Mouse (Mus musculus) hindbrain, embryonic 14.5 days (tissue): ENCODE measurements around the gene Jarid2. TPM values are rescaled to one million over a fixed set of nuclear protein-coding genes. Genes with fewer than 3 reads are reported as not detected.

Experiments used
- ATAC-seq: fragments of 200-750 bp; cut with Nextera tagmentation; 2 replicates; pipeline ENCODE4 v1.8.0; 2017; ENCODE audit warnings: moderate number of reproducible peaks, mild to moderate bottlenecking, moderate TSS enrichment, moderate library complexity; ENCODE audit not compliant: low FRiP score
- DNase-seq: peaks from one replicate; pipeline ENCODE4 v3.0.0-alpha.2; 2015; ENCODE audit warnings: low spot score
- H3K27ac ChIP-seq: fragments of 300-500 bp; sonication (generic); 2 replicates; pipeline ENCODE4 v1.5.1; 2014; ENCODE audit warnings: mild to moderate bottlenecking, moderate library complexity
- H3K27me3 ChIP-seq: fragments of 300-500 bp; sonication (generic); 2 replicates; pipeline ENCODE4 v1.6.1; 2014; ENCODE audit warnings: mild to moderate bottlenecking, low read length, mixed read lengths; ENCODE audit not compliant: control insufficient read depth, insufficient read depth
- H3K36me3 ChIP-seq: fragments of 300-500 bp; sonication (generic); replicated peaks from 2 replicates; pipeline ENCODE4 v1.6.1; 2014; ENCODE audit not compliant: control insufficient read depth, insufficient read depth
- H3K4me1 ChIP-seq: fragments of 300-500 bp; sonication (generic); replicated peaks from 2 replicates; pipeline ENCODE4 v1.6.1; 2014; ENCODE audit warnings: antibody characterized with exemption, low read length, mixed read lengths; ENCODE audit not compliant: control insufficient read depth, insufficient read depth
- H3K4me2 ChIP-seq: fragments of 300-500 bp; sonication (generic); replicated peaks from 2 replicates; pipeline ENCODE4 v1.6.1; 2014; ENCODE audit warnings: mild to moderate bottlenecking, moderate library complexity
- H3K4me3 ChIP-seq: fragments of 300-500 bp; sonication (generic); replicated peaks from 2 replicates; pipeline ENCODE4 v1.5.1; 2014; ENCODE audit warnings: mild to moderate bottlenecking, low read length
- H3K9ac ChIP-seq: fragments of 300-500 bp; sonication (generic); 2 replicates; pipeline ENCODE4 v1.6.1; 2014
- H3K9me3 ChIP-seq: fragments of 300-500 bp; sonication (generic); 2 replicates; pipeline ENCODE4 v1.6.1; 2016; ENCODE audit warnings: low read length; ENCODE audit not compliant: control insufficient read depth
- WGBS: fragments of 180-500 bp; shearing (Covaris S2); extraction: QIAGEN DNeasy Blood & Tissue Kit; methylation state at CpG from one replicate; pipeline ENCODE4 v1.1.7; 2014; 5-methylcytosine and 5-hydroxymethylcytosine counted together
- polyA plus RNA-seq: library from polyadenylated mRNA; unstranded; fragments of >200 nt; fragmentation: Nextera tagmentation; extraction: Ambion mirVana; gene quantifications from 2 replicates; pipeline ENCODE4 v1.2.1, GENCODE M21; 2014

The Jarid2 gene
- polyA plus RNA-seq, 1 experiment from 2014 or later = 27.2 TPM

DNA sequence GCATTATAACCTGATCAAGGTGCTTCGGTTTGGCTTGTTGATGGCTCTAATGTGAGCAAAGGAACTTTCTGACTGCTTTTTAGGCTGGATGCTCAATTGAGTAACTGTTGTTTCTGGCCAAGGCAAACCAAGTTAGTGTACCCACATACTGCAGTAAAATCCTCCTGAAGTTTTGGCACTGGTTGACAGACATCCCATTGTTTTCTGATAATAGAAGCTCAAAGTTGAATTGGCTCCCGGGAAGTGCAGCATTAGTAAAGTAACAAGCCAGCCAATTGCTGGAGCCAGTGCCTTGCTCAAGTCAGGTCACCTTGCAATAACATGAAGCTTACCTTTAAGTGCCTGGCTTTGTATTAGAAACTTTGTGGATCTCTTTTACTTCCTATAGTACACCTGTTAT, 161.3 kb downstream of the Jarid2 start:
- peaks cover 4% of the 10 kb centered on the region; the same call in 1 of the 2 replicates for H3K4me1 ChIP-seq
- H3K27ac ChIP-seq = no peak overlapping the region
- DNase-seq (no peak), ATAC-seq (no peak)
- no peak overlapping the region for H3K4me2 ChIP-seq
- H3K4me3 ChIP-seq = no peak overlapping the region
- H3K27me3 ChIP-seq = no peaks in the 10 kb centered on the region
- H3K36me3 ChIP-seq = peaks cover 12% of the 10 kb centered on the region
- no peak overlapping the region for H3K9ac ChIP-seq
- WGBS = 64% methylated on average over 2 of the region's 2 CpGs
- H3K9me3 ChIP-seq = no peaks in the 10 kb centered on the region

DNA sequence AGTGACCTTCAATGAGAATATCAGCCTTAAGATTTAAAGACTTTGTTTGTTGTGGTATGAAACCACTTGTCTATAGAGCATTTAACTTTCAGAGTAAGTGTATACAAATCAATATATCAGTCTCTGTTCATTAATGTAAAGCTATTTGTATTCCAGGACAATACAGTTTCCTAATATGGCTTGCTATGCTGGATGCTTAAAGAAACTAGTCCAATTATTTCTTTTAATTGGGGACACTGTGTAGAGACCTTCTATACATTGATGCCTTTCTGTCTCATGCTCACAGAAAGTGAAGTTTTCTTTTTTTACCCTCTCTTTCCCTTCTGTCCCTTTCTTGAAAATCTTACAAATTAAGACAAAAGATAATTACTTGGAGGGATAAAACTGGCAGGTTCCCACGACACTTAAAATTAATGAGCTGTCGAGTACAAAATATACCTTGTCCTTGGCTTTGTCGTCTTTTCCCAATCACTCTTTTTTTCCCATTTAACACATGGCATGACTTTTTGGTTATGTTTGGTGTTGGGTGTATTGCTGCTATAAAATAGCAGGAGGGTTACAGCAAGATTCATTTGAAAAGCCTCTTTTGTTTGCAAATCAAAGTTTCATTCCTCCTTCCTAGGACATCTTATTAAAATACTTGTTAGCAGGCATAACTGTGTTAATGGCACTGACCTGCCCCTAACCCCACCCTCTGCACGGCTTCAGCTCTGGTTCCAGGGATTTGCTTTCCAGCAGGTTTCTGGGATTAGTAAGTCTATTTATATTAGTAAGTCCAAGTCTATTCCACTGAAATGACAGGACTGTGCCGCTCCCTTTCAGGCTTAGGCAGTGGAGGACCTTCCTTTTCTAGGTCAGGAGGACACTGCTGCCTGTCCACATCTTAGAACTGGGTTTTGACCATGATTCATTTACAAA, 162.8 kb downstream of the Jarid2 start:
- no peak overlapping the region for H3K9ac ChIP-seq
- no peak overlapping the region for H3K27ac ChIP-seq
- no peak overlapping the region for H3K4me2 ChIP-seq
- H3K4me1 ChIP-seq = peaks cover 4% of the 10 kb centered on the region; the same call in 1 of the 2 replicates
- H3K36me3 ChIP-seq = peaks cover 18% of the 10 kb centered on the region
- ATAC-seq (no peak), DNase-seq (no peak)
- H3K9me3 ChIP-seq = no peaks in the 10 kb centered on the region
- no peak overlapping the region for H3K4me3 ChIP-seq
- no peaks in the 10 kb centered on the region for H3K27me3 ChIP-seq
- 55% methylated on average over 5 of the region's 5 CpGs for WGBS

DNA sequence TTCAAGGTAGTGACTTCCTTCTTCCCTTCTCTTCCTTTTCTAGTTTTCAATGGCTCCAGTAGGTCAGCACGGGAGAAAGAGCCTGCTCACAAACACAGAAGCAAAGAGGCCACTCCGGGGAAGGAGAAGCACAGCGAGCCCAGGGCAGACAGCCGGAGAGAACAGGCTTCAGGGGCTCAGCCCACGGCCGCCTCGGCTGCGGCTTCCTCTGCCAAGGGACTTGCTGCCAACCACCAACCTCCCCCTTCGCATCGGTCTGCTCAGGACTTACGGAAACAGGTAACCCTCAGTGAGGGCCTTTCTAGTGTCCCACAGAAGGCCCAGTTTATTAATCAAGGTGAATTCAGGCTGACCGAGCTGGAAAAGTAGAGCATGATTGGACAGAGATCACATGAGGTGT, 166.9 kb downstream of the Jarid2 start:
- H3K4me3 ChIP-seq = no peak overlapping the region
- H3K9me3 ChIP-seq = no peaks in the 10 kb centered on the region
- H3K4me2 ChIP-seq = no peak overlapping the region
- H3K4me1 ChIP-seq = 0 out of 2 replicates have a peak, but pooled peaks cover 4% of the 10 kb centered on the region
- ATAC-seq (no peak), DNase-seq (no peak)
- H3K9ac ChIP-seq = no peak overlapping the region
- no peak overlapping the region for H3K27ac ChIP-seq
- WGBS = 93% methylated on average over 12 of the region's 12 CpGs
- peaks cover 45% of the 10 kb centered on the region for H3K36me3 ChIP-seq
- H3K27me3 ChIP-seq = no peaks in the 10 kb centered on the region

DNA sequence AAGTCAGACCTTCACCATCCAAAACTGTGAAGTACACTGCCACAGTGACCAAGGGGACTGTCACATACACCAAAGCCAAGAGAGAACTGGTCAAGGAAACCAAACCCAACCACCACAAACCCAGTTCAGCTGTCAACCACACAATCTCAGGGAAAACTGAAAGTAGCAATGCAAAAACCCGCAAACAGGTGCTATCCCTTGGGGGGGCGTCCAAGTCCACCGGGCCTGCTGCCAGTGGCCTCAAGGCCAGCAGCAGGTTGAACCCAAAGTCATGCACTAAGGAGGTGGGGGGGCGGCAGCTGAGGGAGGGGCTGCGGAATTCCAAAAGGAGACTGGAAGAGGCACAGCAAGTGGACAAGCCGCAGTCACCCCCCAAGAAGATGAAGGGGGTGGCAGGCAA, 173.0 kb downstream of the Jarid2 start:
- no peak for ATAC-seq
- H3K4me3 ChIP-seq = no peak overlapping the region
- no peaks in the 10 kb centered on the region for H3K9me3 ChIP-seq
- H3K4me2 ChIP-seq = no peak overlapping the region
- H3K36me3 ChIP-seq = peaks cover 75% of the 10 kb centered on the region
- H3K27ac ChIP-seq = no peak overlapping the region
- H3K4me1 ChIP-seq = 0 out of 2 replicates have a peak, but pooled peaks cover 1% of the 10 kb centered on the region
- 95% methylated on average over 6 of the region's 6 CpGs for WGBS
- H3K27me3 ChIP-seq = no peaks in the 10 kb centered on the region
- no peak for DNase-seq
- H3K9ac ChIP-seq = no peak overlapping the region

DNA sequence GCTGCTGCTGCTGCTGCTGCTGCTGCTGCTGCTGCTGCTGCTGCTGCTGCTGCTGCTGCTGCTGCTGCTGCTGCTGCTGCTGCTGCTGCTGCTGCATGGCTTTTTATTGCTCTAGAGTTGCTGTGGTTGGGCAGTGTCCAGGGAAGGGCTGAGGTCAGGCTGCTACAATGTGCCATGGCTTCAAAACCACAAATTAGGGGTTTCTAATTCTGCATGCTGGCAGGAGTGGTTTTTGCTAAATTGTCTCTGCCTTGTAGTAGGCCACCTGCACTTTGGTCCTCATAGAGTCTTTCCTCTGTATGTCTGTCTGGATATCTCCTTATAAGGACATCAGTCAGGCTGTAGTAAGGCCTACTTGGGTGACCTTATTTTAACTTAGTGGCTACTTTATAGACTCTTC, 174.1 kb downstream of the Jarid2 start:
- Histone ChIP-seq H3K9me3 (no peaks in the 10 kb centered on the region), H3K4me2 (no peak overlapping the region), H3K4me1 (0 out of 2 replicates have a peak, but pooled peaks cover 6% of the 10 kb centered on the region), H3K27ac (no peak overlapping the region), H3K27me3 (no peaks in the 10 kb centered on the region), H3K4me3 (no peak overlapping the region), H3K36me3 (peaks cover 75% of the 10 kb centered on the region), H3K9ac (no peak overlapping the region)
- ATAC-seq (no peak), DNase-seq (no peak)

DNA sequence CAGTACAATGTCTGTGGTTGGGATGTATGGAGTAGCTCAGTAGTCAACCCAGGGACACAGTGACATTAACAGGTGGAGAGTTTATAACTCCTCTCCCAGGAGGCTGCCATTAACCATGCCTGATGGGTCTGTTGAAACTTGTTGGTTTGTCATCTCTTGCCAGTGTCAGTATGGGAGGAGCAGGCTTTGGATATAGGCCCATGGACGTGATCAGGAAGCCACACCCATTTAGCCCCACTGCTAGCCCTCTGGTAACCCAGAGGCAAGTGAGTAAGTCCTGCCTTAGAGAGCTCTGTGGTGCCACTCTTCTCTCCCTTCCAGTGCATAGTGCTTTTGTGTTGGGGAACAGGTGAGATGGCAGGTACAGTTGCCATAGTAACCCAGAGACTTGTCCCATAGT, 175.0 kb downstream of the Jarid2 start:
- Histone ChIP-seq H3K36me3 (peaks cover 75% of the 10 kb centered on the region), H3K4me1 (peaks cover 6% of the 10 kb centered on the region; the same call in 1 of the 2 replicates), H3K9me3 (no peaks in the 10 kb centered on the region), H3K9ac (no peak overlapping the region), H3K4me2 (no peak overlapping the region), H3K27me3 (no peaks in the 10 kb centered on the region), H3K4me3 (no peak overlapping the region), H3K27ac (no peak overlapping the region)
- DNase-seq = no peak
- no peak for ATAC-seq
- WGBS = 58% methylated on average over 1 of the region's 1 CpGs

DNA sequence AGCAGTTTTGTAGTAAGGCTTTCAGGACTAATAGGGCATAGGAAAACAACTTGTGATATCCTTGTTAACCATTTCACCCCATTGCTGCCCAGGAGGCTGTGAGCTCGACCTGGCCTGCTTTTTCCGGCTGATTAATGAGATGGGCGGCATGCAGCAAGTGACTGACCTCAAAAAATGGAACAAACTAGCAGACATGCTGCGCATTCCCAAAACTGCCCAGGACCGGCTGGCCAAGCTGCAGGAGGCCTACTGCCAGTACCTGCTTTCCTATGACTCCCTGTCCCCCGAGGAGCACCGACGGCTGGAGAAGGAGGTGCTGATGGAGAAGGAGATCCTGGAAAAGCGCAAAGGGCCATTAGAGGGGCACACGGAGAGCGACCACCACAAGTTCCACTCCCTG, 176.9 kb downstream of the Jarid2 start:
- Histone ChIP-seq H3K36me3 (peaks cover 87% of the 10 kb centered on the region), H3K27ac (no peak overlapping the region), H3K4me2 (no peak overlapping the region), H3K4me1 (peaks cover 6% of the 10 kb centered on the region; the same call in 1 of the 2 replicates), H3K9me3 (no peaks in the 10 kb centered on the region), H3K4me3 (no peak overlapping the region), H3K27me3 (no peaks in the 10 kb centered on the region), H3K9ac (no peak overlapping the region)
- 88% methylated on average over 11 of the region's 11 CpGs for WGBS
- DNase-seq (no peak), ATAC-seq (no peak)

DNA sequence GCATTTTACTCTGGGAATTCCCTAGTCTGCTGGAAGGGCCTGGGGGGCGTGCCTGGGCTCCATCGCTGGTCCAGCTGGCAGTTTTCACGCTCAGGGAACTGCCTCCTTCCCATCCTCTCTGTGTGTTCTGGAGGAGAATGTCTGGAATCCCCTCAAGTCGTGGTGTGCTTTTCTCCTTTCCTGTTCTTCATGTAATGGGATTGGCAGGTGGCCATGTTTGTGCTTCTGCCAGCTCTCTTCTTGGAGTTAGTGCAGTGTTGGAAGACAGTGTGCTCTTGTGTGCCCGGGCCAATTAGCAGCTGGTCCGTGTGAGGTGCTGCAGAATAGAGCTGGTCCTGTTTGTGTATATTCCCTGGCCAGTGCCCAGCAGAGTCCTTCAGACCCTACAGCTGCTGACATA, 178.4 kb downstream of the Jarid2 start:
- H3K4me1 ChIP-seq = peaks cover 9% of the 10 kb centered on the region; the same call in 1 of the 2 replicates
- no peaks in the 10 kb centered on the region for H3K27me3 ChIP-seq
- 35% methylated on average over 6 of the region's 6 CpGs for WGBS
- H3K9ac ChIP-seq = no peak overlapping the region
- peak; percentile 84 for DNase-seq
- peaks cover 92% of the 10 kb centered on the region for H3K36me3 ChIP-seq
- no peak overlapping the region for H3K4me2 ChIP-seq
- peak overlapping the region; percentile 57; the same call in 1 of the 2 replicates for H3K27ac ChIP-seq
- ATAC-seq = peak; percentile 93
- no peak overlapping the region for H3K4me3 ChIP-seq
- no peaks in the 10 kb centered on the region for H3K9me3 ChIP-seq

DNA sequence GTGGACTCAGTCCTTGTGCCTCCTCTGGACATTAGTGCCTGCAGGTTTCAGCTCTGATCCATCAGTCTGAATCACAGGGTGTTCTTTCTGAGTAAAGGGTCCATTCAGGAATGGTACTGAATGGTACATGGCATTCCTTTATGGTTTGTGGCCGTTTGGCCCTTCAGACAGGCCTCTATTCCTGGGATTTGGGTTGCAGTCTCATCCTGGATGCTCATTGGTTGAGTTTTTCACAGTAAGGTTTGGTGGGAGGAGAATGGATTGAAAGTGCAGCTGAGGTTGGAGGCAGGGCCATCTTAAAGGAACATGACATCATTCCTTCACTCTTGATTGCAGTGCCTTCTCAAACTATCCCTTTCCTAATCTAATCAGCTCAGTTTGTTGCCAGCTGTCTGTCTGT, 179.5 kb downstream of the Jarid2 start:
- H3K36me3 ChIP-seq = peaks cover 93% of the 10 kb centered on the region
- H3K9ac ChIP-seq = no peak overlapping the region
- ATAC-seq (no peak), DNase-seq (no peak)
- no peak overlapping the region for H3K4me2 ChIP-seq
- WGBS = 17% methylated on average over 1 of the region's 1 CpGs
- H3K9me3 ChIP-seq = no peaks in the 10 kb centered on the region
- no peak overlapping the region for H3K4me3 ChIP-seq
- no peaks in the 10 kb centered on the region for H3K27me3 ChIP-seq
- H3K4me1 ChIP-seq = peaks cover 9% of the 10 kb centered on the region; the same call in 1 of the 2 replicates
- H3K27ac ChIP-seq = no peak overlapping the region
